Mouse (Mus musculus) erythroblast, embryonic 14.5 days (primary cell): ENCODE data around the gene Kcnk2. TPM values are rescaled to one million over a fixed set of nuclear protein-coding genes. Genes with fewer than 3 reads are reported as not detected.

ENCODE experiments used
- H3K27me3 ChIP-seq: 2 replicates; pipeline ENCODE4 v1.6.1; 2012; ENCODE audit warnings: inconsistent platforms; ENCODE audit not compliant: control insufficient read depth
- H3K36me3 ChIP-seq: 2 replicates; pipeline ENCODE4 v1.6.1; 2012; ENCODE audit warnings: mild to moderate bottlenecking, inconsistent platforms; ENCODE audit not compliant: control insufficient read depth
- H3K4me1 ChIP-seq: 2 replicates; pipeline ENCODE4 v1.6.1; 2012; ENCODE audit warnings: inconsistent platforms; ENCODE audit not compliant: control insufficient read depth
- H3K4me3 ChIP-seq: replicated peaks from 2 replicates; pipeline ENCODE3; 2012; ENCODE audit warnings: moderate library complexity, mild to moderate bottlenecking, inconsistent platforms
- H3K9me3 ChIP-seq: 2 replicates; pipeline ENCODE4 v1.6.1; 2012; ENCODE audit warnings: low read length, inconsistent platforms, mixed read lengths; ENCODE audit not compliant: control insufficient read depth
- GATA1 ChIP-seq: IDR thresholded peaks from 2 replicates; pipeline ENCODE4 v1.6.1; 2012; ENCODE audit warnings: low read length, inconsistent platforms, mixed read lengths
- TAL1 ChIP-seq: IDR thresholded peaks from 3 replicates; pipeline ENCODE4 v1.6.1; 2012; ENCODE audit warnings: low read length, inconsistent platforms, mixed read lengths
- polyA plus RNA-seq: library from polyadenylated mRNA; stranded (reverse); fragments of >175 nt; gene quantifications from 2 replicates; pipeline ENCODE4 v1.2.3, GENCODE M21; 2012

Kcnk2 gene
- polyA plus RNA-seq, 1 experiment, result not detected

DNA sequence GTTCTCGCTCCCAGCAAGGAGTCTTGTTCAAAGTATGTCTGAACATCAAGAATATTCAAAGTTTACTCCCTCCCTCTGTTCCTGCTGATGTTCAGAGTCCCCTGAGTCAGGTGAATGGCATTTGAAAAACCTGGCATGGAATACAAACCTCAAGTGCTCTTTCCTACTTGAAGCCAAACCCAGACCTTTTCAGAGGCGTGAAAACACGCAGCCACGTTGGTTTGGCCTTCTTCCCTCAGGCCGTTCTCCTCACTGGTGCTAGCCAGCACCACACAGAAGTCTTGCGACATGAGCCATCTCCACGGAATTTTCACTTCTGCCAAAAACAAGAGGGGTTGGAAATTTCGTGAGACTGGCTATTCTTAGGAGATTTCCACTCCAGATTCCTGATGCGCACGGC, 3.1 kb upstream of the Kcnk2 start:
- Histone ChIP-seq H3K36me3 (no peaks in the 10 kb centered on the region), H3K27me3 (no peaks in the 10 kb centered on the region), H3K4me1 (no peaks in the 10 kb centered on the region), H3K4me3 (no peak overlapping the region), H3K9me3 (peaks cover 41% of the 10 kb centered on the region)
- TF ChIP-seq TAL1 (no peak), GATA1 (no peak)

GRCm38 (mm10) chr1:189403546-189403945, 1.5 kb upstream of the Kcnk2 start:
- H3K4me1 ChIP-seq, result no peaks in the 10 kb centered on the region
- no peak overlapping the region for H3K4me3 ChIP-seq
- TF ChIP-seq TAL1 (no peak), GATA1 (no peak)
- no peaks in the 10 kb centered on the region for H3K36me3 ChIP-seq
- no peaks in the 10 kb centered on the region for H3K27me3 ChIP-seq
- peaks cover 39% of the 10 kb centered on the region for H3K9me3 ChIP-seq

DNA sequence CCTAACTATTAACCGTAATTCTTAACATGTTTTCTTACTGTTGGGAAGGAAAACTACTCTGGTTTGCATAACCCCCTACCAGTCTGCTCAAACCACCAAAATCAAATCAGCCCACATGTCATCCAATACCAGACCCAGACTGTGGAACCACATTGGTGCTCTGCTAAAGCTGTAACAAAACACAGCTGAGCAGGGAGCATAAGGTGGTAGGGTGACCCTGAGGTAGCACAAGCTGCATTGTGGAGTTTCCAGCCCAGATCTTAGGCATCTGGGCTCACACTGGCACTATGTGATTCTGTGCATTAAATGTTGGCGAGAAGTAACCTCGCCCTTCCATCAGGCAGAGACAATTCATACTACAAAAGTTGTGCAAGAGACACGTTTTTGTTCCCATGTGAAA, 1.1 kb upstream of the Kcnk2 start:
- no peak for TF ChIP-seq GATA1
- TF ChIP-seq TAL1, result no peak
- H3K9me3 ChIP-seq, result peaks cover 40% of the 10 kb centered on the region

DNA sequence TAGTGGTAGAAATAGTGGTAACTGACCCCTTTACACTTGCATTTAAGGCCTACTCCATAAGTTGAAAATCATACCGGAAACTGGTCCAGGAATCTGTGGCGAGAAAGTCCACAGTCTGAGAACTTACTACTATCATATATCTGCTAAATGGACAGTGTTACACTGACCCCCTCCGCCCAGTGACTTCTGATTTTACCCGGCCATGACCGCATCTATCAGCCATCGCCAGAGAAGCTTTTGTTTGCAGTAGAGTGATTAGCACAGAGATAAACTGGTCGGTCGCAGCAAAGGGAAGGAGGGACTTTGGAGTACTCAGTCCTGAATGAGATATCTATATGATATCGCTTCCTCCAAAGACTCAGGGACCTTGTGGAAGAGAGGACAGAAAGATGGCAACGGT, 15.2 kb downstream of the Kcnk2 start:
- Histone ChIP-seq H3K4me1 (no peaks in the 10 kb centered on the region), H3K27me3 (no peaks in the 10 kb centered on the region), H3K36me3 (no peaks in the 10 kb centered on the region), H3K9me3 (peaks cover 15% of the 10 kb centered on the region), H3K4me3 (no peak overlapping the region)
- TF ChIP-seq GATA1, result no peak
- no peak for TF ChIP-seq TAL1

More for the DNA sequence above, 1.1 kb upstream of the Kcnk2 start:
- H3K36me3 ChIP-seq, result no peaks in the 10 kb centered on the region
- no peaks in the 10 kb centered on the region for H3K27me3 ChIP-seq
- no peaks in the 10 kb centered on the region for H3K4me1 ChIP-seq
- no peak overlapping the region for H3K4me3 ChIP-seq

- no peaks in the 10 kb centered on the region for H3K36me3 ChIP-seq
- H3K4me3 ChIP-seq, result no peak overlapping the region
- no peaks in the 10 kb centered on the region for H3K4me1 ChIP-seq
- TF ChIP-seq GATA1 (no peak), TAL1 (no peak)
- no peaks in the 10 kb centered on the region for H3K27me3 ChIP-seq
- H3K9me3 ChIP-seq, result peaks cover 16% of the 10 kb centered on the region
Measured at GRCm38 (mm10) chr1:189386141-189386540, 15.9 kb downstream of the Kcnk2 start.

- Histone ChIP-seq H3K9me3 (peaks cover 6% of the 10 kb centered on the region; the same call in 1 of the 2 replicates), H3K4me3 (no peak overlapping the region), H3K27me3 (no peaks in the 10 kb centered on the region), H3K36me3 (no peaks in the 10 kb centered on the region), H3K4me1 (no peaks in the 10 kb centered on the region)
- no peak for TF ChIP-seq TAL1
- TF ChIP-seq GATA1, result no peak
Measured at GRCm38 (mm10) chr1:189367722-189368121, 34.4 kb downstream of the Kcnk2 start.

GRCm38 (mm10) chr1:189364188-189364587, 37.9 kb downstream of the Kcnk2 start:
- TF ChIP-seq GATA1 (no peak), TAL1 (no peak)
- Histone ChIP-seq H3K4me3 (no peak overlapping the region), H3K9me3 (peaks cover 9% of the 10 kb centered on the region; the same call in 1 of the 2 replicates), H3K27me3 (no peaks in the 10 kb centered on the region), H3K36me3 (no peaks in the 10 kb centered on the region), H3K4me1 (no peaks in the 10 kb centered on the region)

DNA sequence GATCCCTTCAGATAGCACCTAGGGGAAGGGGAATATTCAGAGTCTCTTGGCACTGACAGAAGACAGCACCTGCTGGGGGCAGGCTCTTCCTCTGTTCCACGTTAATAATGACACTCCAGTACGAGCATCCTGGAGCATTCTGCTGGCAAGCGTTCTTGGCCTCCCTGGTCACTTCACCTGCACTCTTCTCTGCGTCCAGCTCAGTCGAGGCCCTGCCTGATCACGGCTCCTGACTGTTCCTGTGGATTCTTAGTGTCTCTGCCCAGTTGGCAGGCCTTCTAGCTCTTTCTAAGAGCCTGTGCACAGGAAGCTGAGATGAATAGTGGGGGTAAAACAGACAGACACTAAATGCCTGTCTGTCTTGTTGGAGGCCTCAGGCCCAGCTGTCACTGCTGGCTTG, 39.5 kb downstream of the Kcnk2 start:
- Histone ChIP-seq H3K9me3 (peaks cover 9% of the 10 kb centered on the region; the same call in 1 of the 2 replicates), H3K4me1 (no peaks in the 10 kb centered on the region), H3K27me3 (no peaks in the 10 kb centered on the region), H3K4me3 (no peak overlapping the region), H3K36me3 (no peaks in the 10 kb centered on the region)
- TF ChIP-seq GATA1, result no peak
- TF ChIP-seq TAL1, result no peak

GRCm38 (mm10) chr1:189359699-189360098, 42.4 kb downstream of the Kcnk2 start:
- H3K27me3 ChIP-seq, result no peaks in the 10 kb centered on the region
- H3K4me3 ChIP-seq, result no peak overlapping the region
- peaks cover 5% of the 10 kb centered on the region; the same call in 1 of the 2 replicates for H3K9me3 ChIP-seq
- no peaks in the 10 kb centered on the region for H3K36me3 ChIP-seq
- H3K4me1 ChIP-seq, result no peaks in the 10 kb centered on the region
- no peak for TF ChIP-seq GATA1
- TF ChIP-seq TAL1, result no peak

DNA sequence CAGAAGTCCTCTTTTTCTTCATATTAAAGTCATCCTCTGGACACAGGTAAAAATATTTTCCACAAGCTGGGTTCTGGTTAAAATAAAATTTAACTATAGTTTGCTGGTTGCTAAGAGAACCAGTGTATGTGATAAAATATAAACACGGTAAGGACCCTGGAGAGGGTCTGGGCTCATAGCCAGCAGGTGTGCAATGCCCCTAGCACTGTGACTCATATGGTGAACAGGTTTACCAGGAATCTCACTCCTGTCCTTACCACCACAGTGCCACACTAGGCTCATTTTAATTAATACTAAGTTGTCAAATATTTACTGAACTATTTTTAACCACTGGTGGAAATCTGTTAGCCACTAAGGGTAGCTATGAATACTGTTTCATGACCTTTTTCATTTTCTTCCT, 48.2 kb downstream of the Kcnk2 start:
- no peaks in the 10 kb centered on the region for H3K27me3 ChIP-seq
- TF ChIP-seq TAL1, result no peak
- no peak for TF ChIP-seq GATA1
- H3K9me3 ChIP-seq, result peaks cover 14% of the 10 kb centered on the region
- H3K4me3 ChIP-seq, result no peak overlapping the region
- no peaks in the 10 kb centered on the region for H3K36me3 ChIP-seq
- H3K4me1 ChIP-seq, result no peaks in the 10 kb centered on the region
